Mouse (Mus musculus) adrenal gland, postnatal 25 days (tissue): ENCODE results near the gene Zfp800. TPM values are rescaled to one million over a fixed set of nuclear protein-coding genes. Genes with fewer than 3 reads are reported as not detected.

Experiments used
- DNase-seq: peaks from one replicate; pipeline ENCODE4 v3.0.0; 2021; ENCODE audit warnings: mixed read lengths
- long read RNA-seq: library from polyadenylated mRNA; stranded (forward); transcript quantifications from one replicate; pipeline ENCODE4 v2.0.0, GENCODE M21; 2021
- total RNA-seq: library from RNA; stranded (reverse); gene quantifications from 2 replicates; pipeline ENCODE4 v1.2.3, GENCODE M21; 2021

Zfp800 gene
- total RNA-seq = 25.5 and 29.3 TPM in 2 replicates
- long read RNA-seq, partial matches to known transcripts = 2 of 6 reads
- long read RNA-seq, other reads (novel, unspliced or antisense) = 2 of 6 reads

- DNase-seq = peak; percentile 12
These were observed at the start of gene Zfp800 for GRCm38 (mm10) chr6:28397681-28398203. Zfp800 (minus strand) TSS chr6:28398005.

- no peak for DNase-seq
These were observed 33.7 kb upstream of the Zfp800 start for GRCm38 (mm10) chr6:28431538-28431855.

- no peak for DNase-seq
These were observed 33.2 kb upstream of the Zfp800 start for GRCm38 (mm10) chr6:28430795-28431537.

- DNase-seq = no peak
These were observed 32.1 kb upstream of the Zfp800 start for GRCm38 (mm10) chr6:28429870-28430269.

GRCm38 (mm10) chr6:28428290-28428689 lies 30.5 kb upstream of the Zfp800 start, which contains the start of gene Gcc1:
Gcc1 (minus strand) TSS chr6:28428390.
- no peak for DNase-seq

- no peak for DNase-seq
These were observed 29.5 kb upstream of the Zfp800 start, which contains the start of gene Fscn3 for GRCm38 (mm10) chr6:28427096-28427839. Fscn3 (plus strand) TSS chr6:28427789.

- DNase-seq = no peak
These were observed 27.2 kb upstream of the Zfp800 start for GRCm38 (mm10) chr6:28425019-28425418.

GRCm38 (mm10) chr6:28423767-28424695 lies 26.2 kb upstream of the Zfp800 start:
- peak; percentile 52 for DNase-seq

GRCm38 (mm10) chr6:28423313-28423712 lies 25.5 kb upstream of the Zfp800 start, which contains the start of gene Arf5:
Arf5 (plus strand) TSS chr6:28423560.
- DNase-seq = peak; percentile 99

- DNase-seq = no peak
These were observed 25.0 kb upstream of the Zfp800 start for GRCm38 (mm10) chr6:28422651-28423290.

- peak; percentile 96 for DNase-seq
These were observed 23.7 kb upstream of the Zfp800 start for GRCm38 (mm10) chr6:28421469-28422000.

- DNase-seq = no peak
These were observed 23.1 kb upstream of the Zfp800 start for GRCm38 (mm10) chr6:28420865-28421264.

- no peak for DNase-seq
These were observed 22.6 kb upstream of the Zfp800 start for GRCm38 (mm10) chr6:28420361-28420760.

GRCm38 (mm10) chr6:28419673-28420072 lies 21.9 kb upstream of the Zfp800 start:
- DNase-seq = no peak

- peak; percentile 85 for DNase-seq
These were observed 20.6 kb upstream of the Zfp800 start for GRCm38 (mm10) chr6:28418449-28418848.

GRCm38 (mm10) chr6:28416981-28417380 lies 19.2 kb upstream of the Zfp800 start:
- DNase-seq = no peak

- DNase-seq = no peak
These were observed 13.4 kb upstream of the Zfp800 start for GRCm38 (mm10) chr6:28411236-28411635.

- no peak for DNase-seq
These were observed 12.2 kb upstream of the Zfp800 start for GRCm38 (mm10) chr6:28410053-28410452.

GRCm38 (mm10) chr6:28399791-28400190 lies 2.0 kb upstream of the Zfp800 start:
- DNase-seq = no peak

- no peak for DNase-seq
These were observed 921 bp upstream of the Zfp800 start for GRCm38 (mm10) chr6:28398726-28399125.

GRCm38 (mm10) chr6:28396853-28397457 lies 850 bp downstream of the Zfp800 start:
- no peak for DNase-seq
